Mouse (Mus musculus): ENCODE results near the gene Cyp1a1.

Gene Cyp1a1

DNA sequence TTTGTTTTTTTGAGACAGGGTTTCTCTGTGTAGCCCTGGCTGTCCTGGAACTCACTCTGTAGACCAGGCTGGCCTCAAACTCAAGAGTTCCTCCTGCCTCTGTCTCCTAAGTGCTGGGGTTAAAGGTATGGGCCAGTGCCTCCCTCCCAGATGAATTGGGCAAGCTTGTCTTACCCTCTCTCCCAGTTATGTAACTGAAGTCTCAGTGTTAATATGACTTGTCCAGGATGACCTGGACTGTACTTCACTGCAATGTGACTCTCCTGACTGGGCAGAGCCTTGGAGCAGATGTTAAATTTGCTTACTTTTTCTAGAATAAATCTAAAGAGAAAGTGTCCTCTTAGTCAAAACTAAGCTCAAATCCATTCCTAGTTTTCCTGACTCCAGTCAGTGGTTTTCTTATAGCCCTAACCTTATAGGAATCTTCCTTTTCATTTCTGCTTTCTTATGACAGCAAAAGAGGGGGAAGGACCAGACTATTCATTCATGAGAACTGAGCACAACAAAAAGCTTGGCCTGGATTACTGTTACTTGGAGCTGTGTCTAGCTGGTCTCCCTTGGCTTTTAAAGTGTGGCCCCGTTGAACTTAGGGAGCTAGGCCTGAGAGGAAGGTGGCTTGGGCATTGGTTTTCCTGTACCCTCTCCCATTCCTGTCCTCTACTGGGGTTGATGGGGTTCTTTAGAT lies 10.9 kb downstream of the Cyp1a1 start:
- WGBS = 74% methylated on average over 1 of the region's 1 CpGs

- 60% methylated on average over 3 of the region's 3 CpGs for WGBS
Measured at GRCm38 (mm10) chr9:57706496-57706895, 18.8 kb downstream of the Cyp1a1 start.

DNA sequence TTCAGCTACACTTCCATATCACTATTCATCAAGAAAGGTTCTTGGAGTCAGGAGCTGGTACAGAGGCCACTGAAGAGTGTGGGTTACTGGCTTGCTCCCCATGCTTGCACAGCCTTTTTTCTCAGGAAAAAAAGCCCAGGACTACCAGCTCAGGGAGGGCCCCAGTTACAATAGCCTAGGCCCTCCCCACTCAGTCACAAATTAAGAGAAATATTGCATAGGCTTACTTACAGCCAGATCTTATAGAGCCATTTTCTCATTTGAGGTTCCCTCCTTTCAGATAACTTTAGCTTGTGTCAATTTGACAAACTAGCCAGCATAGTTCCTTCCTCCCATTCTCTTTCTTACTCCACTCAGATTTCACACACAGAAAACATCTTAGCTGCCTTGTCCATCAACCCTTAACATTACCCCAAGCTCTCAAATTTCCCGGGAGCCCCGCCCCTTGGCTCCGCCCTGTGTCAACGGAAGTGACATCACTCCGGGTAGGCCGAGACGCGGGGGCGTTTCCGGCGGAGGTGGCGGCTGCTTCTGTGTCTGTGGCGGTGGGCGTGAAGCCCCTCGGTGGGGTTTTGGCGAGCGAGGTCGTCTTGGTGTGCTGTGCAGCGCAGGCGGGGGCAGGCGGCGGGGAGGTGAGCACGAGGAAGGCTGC lies 20.5 kb downstream of the Cyp1a1 start, which contains the start of gene Edc3:
Gene Edc3 (plus strand): TSS at position 473 of the 652 bp plus-strand sequence.
- under 1% methylated on average over 23 of the region's 23 CpGs for WGBS

DNA sequence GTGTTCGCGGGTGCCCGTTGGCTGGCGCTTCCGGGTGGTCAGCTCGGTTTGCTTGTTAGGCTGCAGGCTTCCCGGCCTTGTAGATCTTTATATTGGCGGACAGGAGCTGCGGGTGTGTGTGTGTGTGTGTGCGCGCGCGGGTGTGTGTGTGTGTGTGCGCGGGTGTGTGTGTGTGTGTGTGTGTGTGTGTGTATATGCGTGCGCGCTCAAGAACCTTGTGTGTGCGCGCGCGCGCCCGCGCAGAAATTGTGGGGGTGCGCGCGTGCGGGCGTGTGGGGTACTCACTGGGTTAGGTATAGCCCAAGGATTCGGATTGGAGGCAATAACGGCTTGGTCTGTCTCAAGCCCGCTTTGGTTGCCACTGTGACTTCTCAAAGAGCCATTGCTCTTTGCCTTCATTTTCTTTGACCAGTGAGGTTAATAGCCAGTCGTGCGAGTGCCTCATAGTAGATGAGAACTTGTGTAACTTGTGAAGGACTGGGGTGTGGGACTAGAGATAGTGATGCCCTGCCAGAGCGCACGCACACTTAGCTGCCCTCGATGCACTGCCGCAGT lies 21.1 kb downstream of the Cyp1a1 start:
- WGBS = 2% methylated on average over 38 of the region's 39 CpGs

GRCm38 (mm10) chr9:57710214-57710613 lies 22.5 kb downstream of the Cyp1a1 start:
- WGBS = 78% methylated on average over 5 of the region's 5 CpGs

- 80% methylated on average over 2 of the region's 2 CpGs for WGBS
Measured at GRCm38 (mm10) chr9:57712194-57712593, 24.5 kb downstream of the Cyp1a1 start.

DNA sequence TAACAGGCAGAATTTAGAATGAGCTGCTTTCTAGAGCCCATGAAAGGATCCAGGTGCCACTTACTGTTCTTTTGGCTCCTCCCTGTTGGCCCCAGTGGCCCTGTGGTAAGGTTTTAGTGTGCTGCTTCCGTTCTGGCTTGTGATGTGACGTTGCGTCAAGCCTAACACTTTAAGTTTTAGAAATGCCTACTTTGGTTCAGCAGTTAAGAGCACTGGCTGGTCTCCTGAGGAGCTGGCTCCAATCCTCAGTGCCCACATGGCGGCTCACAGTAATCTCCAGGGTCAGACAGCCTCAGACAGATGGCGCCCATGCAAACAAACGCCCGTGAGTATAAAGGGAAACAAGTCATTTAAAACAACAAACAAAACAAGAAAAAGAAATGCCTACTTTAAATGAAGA lies 30.7 kb downstream of the Cyp1a1 start:
- WGBS = 50% methylated on average over 7 of the region's 7 CpGs

- WGBS = 89% methylated on average over 3 of the region's 3 CpGs
Measured at GRCm38 (mm10) chr9:57720736-57721135, 33.0 kb downstream of the Cyp1a1 start.

DNA sequence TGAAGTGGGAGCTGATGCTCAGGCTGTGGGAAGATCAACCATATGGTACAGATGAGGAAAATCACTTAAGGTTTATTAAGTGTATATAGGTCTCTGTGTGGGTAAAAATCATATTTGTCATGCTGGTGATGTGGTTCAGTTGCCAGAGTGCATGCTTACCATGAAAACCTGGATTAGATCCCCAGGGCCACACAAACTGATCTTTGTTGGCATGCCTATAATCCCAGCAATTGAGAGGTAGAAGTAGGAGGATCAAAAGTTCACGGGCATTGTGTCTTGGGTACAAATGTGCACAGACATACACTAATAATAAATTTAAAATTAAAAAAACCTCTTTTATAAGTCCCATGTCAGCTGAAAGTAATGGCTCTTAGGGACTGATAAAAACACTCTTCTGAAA lies 34.6 kb downstream of the Cyp1a1 start:
- WGBS = 93% methylated on average over 1 of the region's 1 CpGs

DNA sequence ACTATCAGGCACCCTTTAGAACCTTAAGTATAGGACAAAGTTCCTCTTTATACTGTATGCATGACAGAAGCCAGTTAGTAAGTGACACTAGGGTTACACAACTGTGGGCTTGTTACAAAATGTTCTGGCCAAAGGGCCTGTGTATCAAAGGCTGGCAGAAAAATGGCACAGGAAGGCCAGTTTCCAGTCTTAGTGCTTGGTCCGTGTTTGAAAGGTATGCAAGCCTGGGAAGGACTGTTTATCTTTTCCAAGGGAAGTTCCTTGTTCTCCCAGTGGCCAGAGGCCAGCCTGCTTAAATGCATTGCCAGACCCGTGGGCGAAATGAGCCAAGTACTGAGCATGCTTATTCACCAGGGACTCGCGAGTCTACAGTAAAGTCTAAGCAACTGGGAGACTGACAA lies 35.6 kb downstream of the Cyp1a1 start:
- WGBS = 27% methylated on average over 5 of the region's 5 CpGs

DNA sequence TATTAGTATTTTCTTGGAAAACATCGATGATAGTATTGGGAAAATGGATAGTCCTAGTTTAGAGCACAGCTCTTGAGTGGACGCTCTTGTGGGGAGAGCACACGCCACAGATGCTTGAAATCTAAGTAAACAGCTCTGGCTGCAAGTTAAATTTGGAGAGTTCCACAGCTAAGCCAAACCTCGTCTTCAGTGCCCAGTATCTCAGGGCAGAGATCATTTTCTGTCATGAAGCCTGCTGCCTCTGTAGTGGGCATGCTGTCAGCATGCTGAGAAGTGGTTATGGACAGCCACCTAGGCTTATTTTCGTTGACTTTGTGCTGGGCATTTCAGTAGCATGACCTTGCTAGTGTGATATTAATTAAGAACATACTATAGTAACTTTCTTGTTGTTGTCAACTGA lies 36.1 kb downstream of the Cyp1a1 start:
- WGBS = 62% methylated on average over 5 of the region's 5 CpGs

DNA sequence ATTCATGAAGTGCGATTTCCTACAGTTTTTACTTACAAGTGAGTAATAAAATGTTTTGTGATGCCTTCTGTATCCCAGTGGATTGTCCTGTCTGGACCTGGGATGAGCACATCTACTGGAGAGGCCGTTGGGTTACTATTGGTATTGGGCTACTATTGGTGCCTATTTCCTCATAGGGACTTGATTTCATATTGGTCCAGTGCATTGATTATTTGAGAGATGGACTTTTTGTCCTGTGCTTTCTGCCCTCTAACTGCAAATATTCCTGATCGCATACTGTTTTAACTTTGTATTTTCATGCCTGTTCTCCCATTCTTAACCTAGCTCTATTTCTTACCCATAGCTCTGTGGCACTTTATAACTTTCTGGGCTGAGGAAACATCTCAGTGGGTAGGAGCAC lies 37.0 kb downstream of the Cyp1a1 start:
- 96% methylated on average over 3 of the region's 3 CpGs for WGBS

- WGBS = 56% methylated on average over 1 of the region's 1 CpGs
Measured at GRCm38 (mm10) chr9:57728312-57728711, 40.6 kb downstream of the Cyp1a1 start.

- WGBS = 95% methylated on average over 6 of the region's 6 CpGs
Measured at GRCm38 (mm10) chr9:57733606-57734005, 45.9 kb downstream of the Cyp1a1 start.

GRCm38 (mm10) chr9:57739863-57740262 lies 52.1 kb downstream of the Cyp1a1 start:
- 84% methylated on average over 5 of the region's 5 CpGs for WGBS

GRCm38 (mm10) chr9:57744462-57745091 lies 56.8 kb downstream of the Cyp1a1 start:
- 62% methylated on average over 3 of the region's 3 CpGs for WGBS

- 57% methylated on average over 1 of the region's 1 CpGs for WGBS
Measured at GRCm38 (mm10) chr9:57747067-57747466, 59.3 kb downstream of the Cyp1a1 start.

- 54% methylated on average over 6 of the region's 6 CpGs for WGBS
Measured at GRCm38 (mm10) chr9:57748137-57748536, 60.4 kb downstream of the Cyp1a1 start.

DNA sequence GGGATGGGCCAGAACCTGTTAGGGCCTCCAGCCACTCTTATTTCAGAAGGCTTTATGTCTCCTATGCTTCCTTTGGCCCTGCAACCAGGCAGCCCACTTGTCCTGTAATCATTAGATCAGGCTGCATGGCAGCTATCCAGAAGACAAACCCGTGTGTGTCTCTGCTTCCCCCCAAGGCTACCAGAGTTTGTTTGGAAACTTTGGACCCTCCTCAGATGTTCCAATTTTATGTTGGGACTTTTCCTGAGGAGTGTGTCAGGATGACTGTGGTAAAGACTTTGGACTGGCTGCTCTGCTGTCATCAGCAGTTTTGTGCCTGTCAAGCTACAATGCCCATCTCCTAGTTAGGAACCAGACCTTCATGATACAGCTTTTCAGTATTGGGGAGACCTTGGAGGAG lies 61.1 kb downstream of the Cyp1a1 start:
- 21% methylated on average over 1 of the region's 1 CpGs for WGBS

GRCm38 (mm10) chr9:57750901-57751300 lies 63.2 kb downstream of the Cyp1a1 start:
- WGBS = 75% methylated on average over 7 of the region's 7 CpGs
